Mouse (Mus musculus) kidney, adult 2 months (tissue): ENCODE data around the gene Pnck. TPM values are rescaled to one million over a fixed set of nuclear protein-coding genes. Genes with fewer than 3 reads are reported as not detected.

ENCODE experiments used
- DNase-seq: peaks from one replicate; pipeline ENCODE4 v3.0.0; 2021
- H3K27ac ChIP-seq: fragments of 200-500 bp; 2 replicates; pipeline ENCODE4 v1.5.1; 2012; ENCODE audit warnings: low read depth, low read length, control low read depth, inconsistent platforms; ENCODE audit not compliant: insufficient read depth
- H3K27me3 ChIP-seq: fragments of 200-500 bp; replicated peaks from 2 replicates; pipeline ENCODE4 v1.6.1; 2012; ENCODE audit warnings: mild to moderate bottlenecking, moderate library complexity, low read length, inconsistent platforms; ENCODE audit not compliant: control insufficient read depth, insufficient read depth
- H3K36me3 ChIP-seq: fragments of 200-500 bp; 2 replicates; pipeline ENCODE4 v1.6.1; 2012; ENCODE audit warnings: mild to moderate bottlenecking, moderate library complexity, low read length, inconsistent platforms; ENCODE audit not compliant: control insufficient read depth, insufficient read depth
- H3K4me1 ChIP-seq: fragments of 200-500 bp; 2 replicates; pipeline ENCODE4 v1.6.1; 2011; ENCODE audit warnings: low read length; ENCODE audit not compliant: control insufficient read depth, insufficient read depth
- H3K4me3 ChIP-seq: fragments of 200-500 bp; 2 replicates; pipeline ENCODE4 v1.5.1; 2011; ENCODE audit warnings: mild to moderate bottlenecking, low read depth, low read length, control low read depth; ENCODE audit not compliant: insufficient read depth
- CTCF ChIP-seq: fragments of 200-500 bp; conservative IDR thresholded peaks from 2 replicates; pipeline ENCODE4 v1.5.1; 2011; ENCODE audit warnings: low read depth, mild to moderate bottlenecking, control low read depth, low read length, moderate library complexity, mixed read lengths; ENCODE audit not compliant: insufficient read depth, insufficient read length
- POLR2A ChIP-seq: fragments of 200-500 bp; IDR thresholded peaks from one replicate; pipeline ENCODE4 v1.6.1; 2011; ENCODE audit warnings: low read depth, low read length, control low read depth
- WGBS: fragments of 180-500 bp; shearing (Covaris S2); methylation state at CpG from one replicate; pipeline ENCODE4 v1.1.7; 2018; 5-methylcytosine and 5-hydroxymethylcytosine counted together
- polyA plus RNA-seq: library from polyadenylated mRNA; depleted of rRNA; stranded (reverse); fragments of >200 nt; gene quantifications from 2 replicates; pipeline ENCODE4 v1.2.3, GENCODE M21; 2012

The Pnck gene
- polyA plus RNA-seq, 1 experiment, result 1.3 TPM

DNA sequence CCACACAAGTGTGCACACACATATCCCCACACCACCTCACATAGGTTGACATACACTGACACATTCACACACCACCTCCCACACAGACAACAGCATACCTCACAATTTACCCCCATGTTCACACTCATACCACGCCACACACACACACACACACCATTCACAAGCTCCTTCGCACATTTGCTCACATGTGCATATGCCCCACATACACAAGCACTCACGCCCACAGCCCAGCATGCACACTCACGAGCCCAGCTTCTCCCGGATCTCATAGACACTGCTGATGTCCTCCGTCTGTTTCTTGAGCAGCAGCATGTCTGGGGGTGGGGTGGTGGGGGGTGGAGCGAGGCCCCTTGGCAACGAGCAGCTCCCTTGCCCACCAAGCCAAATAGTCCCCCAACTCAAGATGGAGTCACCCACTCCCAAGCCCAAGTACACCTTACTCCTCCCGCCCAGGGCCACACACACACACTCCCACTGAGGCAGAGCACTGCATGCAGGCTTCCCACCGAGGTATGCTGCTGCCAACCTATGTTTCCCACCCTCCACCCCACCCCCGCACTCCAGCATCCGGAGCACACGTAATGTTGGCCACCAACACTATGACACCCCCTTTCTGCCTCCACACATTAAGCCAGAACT lies 862 bp downstream of the Pnck start:
- no peak overlapping the region for H3K4me3 ChIP-seq

DNA sequence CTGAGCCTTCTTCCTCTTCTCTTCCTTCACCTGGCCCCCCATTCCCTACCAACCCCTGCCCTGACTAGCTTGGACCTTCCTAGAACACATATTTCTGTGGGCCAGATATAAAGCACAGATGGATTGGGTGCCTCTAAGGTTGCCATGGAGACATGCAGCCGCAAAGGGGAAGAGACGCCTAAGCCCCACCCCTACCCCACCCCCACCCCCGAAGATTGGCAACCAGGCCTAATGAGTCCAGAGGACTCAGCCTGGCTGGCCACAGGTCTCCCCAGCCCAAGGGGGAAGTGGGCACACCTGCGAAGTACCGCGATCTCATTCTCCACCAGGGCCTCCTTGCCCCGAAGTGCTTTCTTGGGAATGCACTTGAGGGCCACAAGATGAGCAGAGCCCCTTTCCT lies 1.5 kb downstream of the Pnck start:
- 42% methylated on average over 7 of the region's 7 CpGs for WGBS
- no peak for DNase-seq
- H3K27me3 ChIP-seq, result no peaks in the 10 kb centered on the region
- no peak overlapping the region for H3K4me3 ChIP-seq
- no peaks in the 10 kb centered on the region for H3K36me3 ChIP-seq
- no peaks in the 10 kb centered on the region for H3K4me1 ChIP-seq
- H3K27ac ChIP-seq, result no peak overlapping the region
- TF ChIP-seq POLR2A (no peak), CTCF (no peak)

More for the DNA sequence above, 862 bp downstream of the Pnck start:
- H3K27ac ChIP-seq, result no peak overlapping the region
- no peaks in the 10 kb centered on the region for H3K27me3 ChIP-seq
- H3K36me3 ChIP-seq, result no peaks in the 10 kb centered on the region
- WGBS, result 64% methylated on average over 13 of the region's 13 CpGs
- H3K4me1 ChIP-seq, result no peaks in the 10 kb centered on the region
- TF ChIP-seq CTCF, result no peak
- TF ChIP-seq POLR2A, result no peak
- DNase-seq, result no peak

DNA sequence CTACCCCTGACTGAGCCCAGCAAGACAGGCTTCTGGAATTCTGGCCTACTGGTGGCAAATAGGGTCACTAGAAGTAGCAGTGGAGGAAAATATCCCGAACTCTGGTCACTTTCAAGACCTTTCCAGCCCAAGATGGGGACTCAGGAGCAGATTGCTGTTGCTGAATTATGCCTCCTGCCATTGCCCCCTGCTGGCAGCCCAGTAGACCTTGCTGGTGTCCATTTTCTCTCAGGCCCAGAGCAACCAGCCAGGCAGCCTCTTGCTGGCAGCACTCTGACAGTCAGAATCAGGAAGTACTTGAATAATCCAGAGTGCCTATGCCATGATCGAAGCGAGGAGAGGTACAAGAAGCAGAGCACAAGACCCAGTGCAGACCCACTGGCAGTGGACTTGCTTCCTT lies 4.4 kb downstream of the Pnck start:
- Histone ChIP-seq H3K27me3 (no peaks in the 10 kb centered on the region), H3K36me3 (no peaks in the 10 kb centered on the region), H3K4me1 (no peaks in the 10 kb centered on the region), H3K4me3 (no peak overlapping the region), H3K27ac (no peak overlapping the region)
- 53% methylated on average over 3 of the region's 3 CpGs for WGBS
- TF ChIP-seq CTCF (peak; percentile 54), POLR2A (no peak)
- DNase-seq, result peak; percentile 28

DNA sequence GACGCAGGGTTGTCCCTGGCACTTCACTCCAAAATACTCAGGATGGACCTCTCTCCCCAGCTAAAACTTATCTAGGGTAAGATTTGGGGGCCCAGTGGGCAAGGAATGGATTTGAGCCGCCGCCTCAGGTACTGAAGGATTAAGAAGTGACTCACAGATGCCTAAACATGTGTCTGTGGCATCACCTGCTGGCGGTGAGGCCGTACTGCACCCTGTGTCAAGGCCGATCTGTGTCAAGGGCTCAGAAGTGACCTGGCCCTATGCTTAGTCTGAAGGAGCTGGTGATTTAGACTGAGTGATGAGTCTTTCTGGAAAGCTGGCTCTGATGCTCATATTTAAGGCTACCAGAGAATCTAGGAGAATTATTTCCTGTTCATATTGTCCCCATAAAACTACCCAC lies 5.7 kb downstream of the Pnck start:
- WGBS, result 4% methylated on average over 6 of the region's 6 CpGs
- DNase-seq, result peak; percentile 84
- Histone ChIP-seq H3K27me3 (no peaks in the 10 kb centered on the region), H3K4me3 (no peak overlapping the region), H3K4me1 (no peaks in the 10 kb centered on the region), H3K27ac (no peak overlapping the region), H3K36me3 (no peaks in the 10 kb centered on the region)
- TF ChIP-seq CTCF, result peak; percentile 96
- no peak for TF ChIP-seq POLR2A

DNA sequence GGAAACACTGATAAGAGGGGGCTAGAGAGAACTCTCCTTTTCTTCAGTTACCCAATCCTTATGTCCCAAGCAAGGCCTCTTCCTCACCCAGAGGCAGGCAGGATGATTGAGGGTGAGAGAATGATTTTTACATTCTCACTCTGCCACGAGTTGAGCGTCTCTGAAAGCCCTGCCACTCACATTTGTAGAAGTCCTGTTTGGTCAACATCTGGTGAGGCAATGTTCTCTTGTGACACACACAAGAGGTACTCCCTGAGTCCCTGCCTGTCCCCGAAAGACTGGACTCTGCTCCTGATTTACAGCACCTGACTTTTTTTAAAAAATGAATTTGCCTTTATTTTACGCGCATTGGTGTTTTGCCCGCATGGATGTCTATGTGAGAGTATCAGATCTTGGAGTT lies 6.5 kb downstream of the Pnck start:
- WGBS, result 84% methylated on average over 6 of the region's 6 CpGs

DNA sequence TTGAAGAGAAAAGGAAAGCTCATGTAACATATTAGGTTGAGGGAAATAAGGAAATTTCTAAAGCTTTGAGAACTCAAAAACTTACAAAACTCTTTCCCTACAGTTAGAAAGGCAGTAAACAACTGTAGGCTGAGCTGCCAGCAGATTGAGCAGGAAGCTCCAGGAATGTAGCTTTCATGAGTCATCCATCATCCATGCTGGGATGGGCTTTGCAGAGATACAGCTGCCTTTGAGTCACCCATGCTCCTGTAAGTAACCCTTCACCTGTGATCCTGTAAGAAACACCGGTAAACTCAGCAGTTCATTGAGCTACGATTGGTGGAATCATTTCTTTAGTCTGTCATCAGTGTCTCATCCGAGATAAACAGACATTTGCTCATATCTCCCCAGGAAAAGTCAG lies 9.0 kb downstream of the Pnck start:
- no peak overlapping the region for H3K4me3 ChIP-seq
- no peaks in the 10 kb centered on the region for H3K4me1 ChIP-seq
- H3K27ac ChIP-seq, result no peak overlapping the region
- DNase-seq, result no peak
- no peaks in the 10 kb centered on the region for H3K27me3 ChIP-seq
- no peaks in the 10 kb centered on the region for H3K36me3 ChIP-seq
- 55% methylated on average over 3 of the region's 3 CpGs for WGBS
- no peak for TF ChIP-seq CTCF
- TF ChIP-seq POLR2A, result no peak

More for the DNA sequence above, 6.5 kb downstream of the Pnck start:
- H3K4me1 ChIP-seq, result no peaks in the 10 kb centered on the region
- no peaks in the 10 kb centered on the region for H3K36me3 ChIP-seq
- H3K4me3 ChIP-seq, result no peak overlapping the region
- TF ChIP-seq CTCF (no peak), POLR2A (no peak)
- no peaks in the 10 kb centered on the region for H3K27me3 ChIP-seq
- no peak overlapping the region for H3K27ac ChIP-seq
- no peak for DNase-seq

DNA sequence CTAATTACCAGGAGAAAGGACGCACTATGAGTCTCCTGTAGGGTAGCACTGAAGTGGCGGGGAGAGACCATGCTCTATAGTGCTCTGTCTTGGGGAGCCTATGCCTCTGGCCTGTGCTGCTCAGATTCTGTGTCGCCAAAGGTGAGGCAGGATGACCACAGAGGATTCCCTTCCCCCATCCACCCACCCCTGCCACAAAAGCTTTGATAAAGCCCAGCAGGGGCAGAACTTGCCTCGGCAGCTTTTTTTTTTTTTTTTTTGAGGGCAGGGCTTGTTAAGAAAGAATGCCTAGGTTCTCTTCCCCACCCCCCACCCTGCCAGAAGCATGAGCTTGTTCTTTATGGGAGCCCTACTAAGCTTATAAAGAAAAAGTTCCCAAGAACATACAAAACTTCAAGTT lies 14.8 kb downstream of the Pnck start:
- Histone ChIP-seq H3K36me3 (no peaks in the 10 kb centered on the region), H3K27ac (no peak overlapping the region), H3K27me3 (no peaks in the 10 kb centered on the region), H3K4me3 (no peak overlapping the region), H3K4me1 (no peaks in the 10 kb centered on the region)
- TF ChIP-seq CTCF, result no peak
- no peak for TF ChIP-seq POLR2A
- 55% methylated on average over 4 of the region's 4 CpGs for WGBS
- no peak for DNase-seq

DNA sequence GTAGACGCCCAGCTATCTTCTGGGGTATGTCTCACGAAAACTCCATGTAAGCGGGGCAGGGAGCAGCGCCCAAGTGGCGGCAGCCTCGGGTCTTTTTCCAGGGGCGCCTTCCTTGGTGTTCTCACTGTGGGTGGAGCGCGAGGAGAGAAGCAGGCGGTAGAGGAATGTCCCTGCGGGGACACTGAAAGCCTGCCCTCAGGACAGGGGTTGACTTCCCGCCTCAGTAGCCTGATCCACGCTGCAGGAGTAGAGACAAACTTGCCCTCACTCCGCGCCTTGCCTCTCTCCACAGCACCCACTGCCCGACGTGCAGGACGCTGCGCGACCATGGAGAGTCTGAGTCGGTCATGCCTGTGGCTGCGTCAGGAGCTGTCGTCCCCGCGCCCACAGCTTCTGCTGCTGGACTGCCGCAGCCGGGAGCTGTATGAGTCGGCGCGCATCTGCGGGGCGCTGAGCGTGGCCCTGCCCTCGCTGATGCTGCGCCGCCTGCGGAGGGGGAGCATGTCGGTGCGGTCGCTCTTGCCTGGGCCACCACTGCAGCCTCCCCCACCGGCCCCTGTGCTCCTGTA lies 19.9 kb downstream of the Pnck start:
- H3K4me1 ChIP-seq, result no peaks in the 10 kb centered on the region
- H3K27me3 ChIP-seq, result no peaks in the 10 kb centered on the region
- 6% methylated on average over 39 of the region's 41 CpGs for WGBS
- DNase-seq, result no peak
- TF ChIP-seq POLR2A (no peak), CTCF (no peak)
- H3K4me3 ChIP-seq, result peak overlapping the region; percentile 45
- H3K27ac ChIP-seq, result no peak overlapping the region
- no peaks in the 10 kb centered on the region for H3K36me3 ChIP-seq
